Mouse (Mus musculus): ENCODE data around the gene Ankrd34c. TPM values are rescaled to one million over a fixed set of nuclear protein-coding genes. Genes with fewer than 3 reads are reported as not detected.

Gene Ankrd34c
- polyA plus RNA-seq, 1 experiment = not detected

DNA sequence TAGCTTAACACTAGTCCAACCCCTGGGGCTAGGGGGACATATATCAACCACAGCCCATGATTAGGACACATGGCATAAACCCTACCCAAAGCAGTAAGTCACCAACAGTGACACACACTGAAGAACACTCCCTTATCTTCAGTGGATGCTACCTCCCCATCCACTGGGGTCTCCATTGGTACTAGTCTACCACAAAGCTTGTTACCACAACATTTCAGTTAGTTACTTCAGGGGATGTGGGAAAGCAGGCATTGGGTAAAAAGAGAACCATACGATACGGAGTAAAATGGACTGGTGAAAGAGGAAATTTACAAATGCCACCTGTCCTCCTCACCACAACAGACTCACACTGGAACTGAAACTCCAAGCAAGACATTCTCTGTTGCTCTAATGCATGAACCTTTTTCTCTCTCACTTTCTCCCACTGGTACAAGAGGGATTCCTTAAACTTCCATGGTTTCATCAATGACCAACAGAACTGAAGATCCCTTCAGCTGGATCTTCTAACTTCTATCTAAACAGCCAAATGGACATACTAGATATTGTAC is 37.3 kb downstream of the Ankrd34c start:
- no peaks in the 10 kb centered on the region for H3K27me3 ChIP-seq (ENCODE audit: control insufficient read depth, insufficient read depth, low read length)
- H3K4me1 ChIP-seq (ENCODE audit: control insufficient read depth, insufficient read depth, low read length) = no peaks in the 10 kb centered on the region
- no peak overlapping the region for H3K27ac ChIP-seq (ENCODE audit: control insufficient read depth, insufficient read depth, low read depth, low read length)
- H3K4me3 ChIP-seq (ENCODE audit: control insufficient read depth, low read depth, low read length) = no peak overlapping the region
- no peaks in the 10 kb centered on the region for H3K36me3 ChIP-seq (ENCODE audit: control insufficient read depth, insufficient read depth, low read length)
- no peak for TF ChIP-seq CTCF (IDR thresholded peaks at IDR 0.05; ENCODE audit: control insufficient read depth, insufficient read depth, insufficient replicate concordance, low read depth, low read length)
- no peak for TF ChIP-seq POLR2A (IDR thresholded peaks at IDR 0.05; ENCODE audit: control insufficient read depth, low read depth, low read length)

DNA sequence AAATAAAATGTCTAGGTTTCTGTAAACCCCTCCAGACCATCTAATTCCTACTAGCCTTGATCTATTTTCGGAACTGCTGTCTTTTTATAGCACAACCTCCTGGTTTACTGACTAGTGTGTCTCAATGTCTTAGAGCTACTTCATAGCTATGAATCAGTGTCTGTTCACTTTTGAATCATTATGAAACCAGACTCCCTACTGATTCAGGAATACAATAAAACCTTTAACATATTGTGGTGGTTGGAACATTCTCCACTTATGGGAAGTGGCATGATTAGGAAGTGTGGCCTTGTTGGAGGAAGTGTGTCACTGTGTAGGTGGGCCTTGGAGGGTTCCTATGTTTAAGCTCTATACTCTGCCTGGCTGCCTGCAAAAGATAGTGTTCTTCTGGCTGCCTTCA is 43.1 kb downstream of the Ankrd34c start:
- TF ChIP-seq CTCF (IDR thresholded peaks at IDR 0.05; ENCODE audit: control insufficient read depth, insufficient read depth, insufficient replicate concordance, low read depth, low read length) (no peak), POLR2A (IDR thresholded peaks at IDR 0.05; ENCODE audit: control insufficient read depth, low read depth, low read length) (no peak)
- H3K4me3 ChIP-seq (ENCODE audit: control insufficient read depth, low read depth, low read length) = no peak overlapping the region
- H3K27me3 ChIP-seq (ENCODE audit: control insufficient read depth, insufficient read depth, low read length) = no peaks in the 10 kb centered on the region
- H3K36me3 ChIP-seq (ENCODE audit: control insufficient read depth, insufficient read depth, low read length) = no peaks in the 10 kb centered on the region
- no peak overlapping the region for H3K27ac ChIP-seq (ENCODE audit: control insufficient read depth, insufficient read depth, low read depth, low read length)
- H3K4me1 ChIP-seq (ENCODE audit: control insufficient read depth, insufficient read depth, low read length) = no peaks in the 10 kb centered on the region

DNA sequence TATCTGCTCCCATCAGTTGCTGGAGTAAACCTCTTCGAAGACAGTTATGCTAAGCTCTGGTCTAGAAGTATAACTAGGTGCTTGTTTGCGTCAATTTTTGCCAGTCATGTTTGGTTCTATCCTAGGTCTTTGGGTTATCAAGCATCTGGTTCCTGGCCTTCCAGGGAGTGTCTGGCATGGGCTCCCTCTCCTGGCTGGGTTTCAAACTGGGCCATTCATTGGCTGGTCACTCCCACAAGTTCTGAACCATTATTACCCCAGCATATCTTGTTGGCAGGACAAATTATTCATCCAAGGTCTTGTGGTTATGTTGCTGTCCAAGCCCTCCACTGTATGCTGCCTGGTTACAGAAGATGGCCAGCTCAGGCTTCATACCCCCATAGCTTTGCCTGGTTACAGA is 44.6 kb downstream of the Ankrd34c start:
- no peak overlapping the region for H3K27ac ChIP-seq (ENCODE audit: control insufficient read depth, insufficient read depth, low read depth, low read length)
- TF ChIP-seq POLR2A (IDR thresholded peaks at IDR 0.05; ENCODE audit: control insufficient read depth, low read depth, low read length) (no peak), CTCF (IDR thresholded peaks at IDR 0.05; ENCODE audit: control insufficient read depth, insufficient read depth, insufficient replicate concordance, low read depth, low read length) (no peak)
- H3K4me1 ChIP-seq (ENCODE audit: control insufficient read depth, insufficient read depth, low read length) = no peaks in the 10 kb centered on the region
- H3K27me3 ChIP-seq (ENCODE audit: control insufficient read depth, insufficient read depth, low read length) = no peaks in the 10 kb centered on the region
- H3K4me3 ChIP-seq (ENCODE audit: control insufficient read depth, low read depth, low read length) = no peak overlapping the region
- H3K36me3 ChIP-seq (ENCODE audit: control insufficient read depth, insufficient read depth, low read length) = no peaks in the 10 kb centered on the region

DNA sequence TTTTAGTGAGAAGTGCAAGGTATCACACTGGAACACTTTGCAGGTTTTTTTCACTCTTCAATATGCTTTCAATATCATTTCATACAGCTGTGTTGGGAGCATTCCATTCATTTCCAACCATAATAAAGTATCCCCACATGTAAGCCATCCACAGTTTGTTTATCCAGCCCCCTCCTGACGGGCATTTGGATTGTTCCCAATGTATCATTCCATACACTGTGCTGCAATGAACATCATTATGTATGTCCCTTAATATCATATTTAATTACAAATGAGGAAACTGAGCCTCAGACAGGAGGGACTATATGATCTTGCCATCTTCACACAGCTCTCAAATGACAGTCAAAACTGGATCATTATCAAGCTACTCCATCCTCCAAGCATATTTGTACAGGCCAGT is 49.1 kb downstream of the Ankrd34c start:
- H3K4me3 ChIP-seq (ENCODE audit: control insufficient read depth, low read depth, low read length) = no peak overlapping the region
- H3K27ac ChIP-seq (ENCODE audit: control insufficient read depth, insufficient read depth, low read depth, low read length) = no peak overlapping the region
- H3K4me1 ChIP-seq (ENCODE audit: control insufficient read depth, insufficient read depth, low read length) = no peaks in the 10 kb centered on the region
- H3K27me3 ChIP-seq (ENCODE audit: control insufficient read depth, insufficient read depth, low read length) = no peaks in the 10 kb centered on the region
- no peak for TF ChIP-seq CTCF (IDR thresholded peaks at IDR 0.05; ENCODE audit: control insufficient read depth, insufficient read depth, insufficient replicate concordance, low read depth, low read length)
- TF ChIP-seq POLR2A (IDR thresholded peaks at IDR 0.05; ENCODE audit: control insufficient read depth, low read depth, low read length) = no peak
- H3K36me3 ChIP-seq (ENCODE audit: control insufficient read depth, insufficient read depth, low read length) = no peaks in the 10 kb centered on the region

DNA sequence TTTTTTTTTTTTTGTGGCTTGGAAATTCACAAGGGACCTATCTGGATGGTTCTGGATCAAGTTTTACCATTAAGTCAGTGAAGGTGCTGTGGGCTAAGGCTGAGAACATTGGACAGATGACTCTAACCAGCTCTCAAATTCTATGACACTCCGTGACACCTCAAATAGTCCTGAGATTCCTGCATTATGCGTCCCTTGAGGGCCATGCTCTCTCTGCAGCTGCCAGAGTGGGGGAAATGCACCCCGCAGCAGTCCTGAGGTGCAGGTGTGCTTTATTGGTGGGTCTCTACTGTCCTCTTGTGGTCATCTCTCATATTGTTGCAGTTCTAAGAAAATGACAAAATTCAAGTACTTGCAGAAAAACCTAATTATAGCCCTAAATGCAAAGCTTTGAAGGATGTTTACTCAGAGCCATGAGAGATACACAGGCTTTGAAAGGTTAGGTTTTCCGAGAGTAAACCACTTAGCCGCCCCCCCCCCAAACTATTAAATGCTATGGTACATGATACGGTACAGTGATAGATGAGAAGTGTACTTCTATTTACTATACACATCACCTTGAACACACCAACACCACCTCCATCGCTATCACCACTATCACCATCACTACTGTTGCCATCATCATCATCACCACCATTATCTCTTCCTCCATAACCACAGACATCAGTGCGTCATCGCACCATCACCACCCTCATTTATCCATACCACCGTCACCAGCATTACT is 50.6 kb downstream of the Ankrd34c start:
- peak; percentile 37; the same call in 1 of the 2 replicates for TF ChIP-seq CTCF (IDR thresholded peaks at IDR 0.05; ENCODE audit: control insufficient read depth, insufficient read depth, insufficient replicate concordance, low read depth, low read length)
- TF ChIP-seq POLR2A (IDR thresholded peaks at IDR 0.05; ENCODE audit: control insufficient read depth, low read depth, low read length) = no peak
- Histone ChIP-seq H3K27me3 (ENCODE audit: control insufficient read depth, insufficient read depth, low read length) (no peaks in the 10 kb centered on the region), H3K4me1 (ENCODE audit: control insufficient read depth, insufficient read depth, low read length) (no peaks in the 10 kb centered on the region), H3K36me3 (ENCODE audit: control insufficient read depth, insufficient read depth, low read length) (no peaks in the 10 kb centered on the region), H3K27ac (ENCODE audit: control insufficient read depth, insufficient read depth, low read depth, low read length) (no peak overlapping the region), H3K4me3 (ENCODE audit: control insufficient read depth, low read depth, low read length) (no peak overlapping the region)

DNA sequence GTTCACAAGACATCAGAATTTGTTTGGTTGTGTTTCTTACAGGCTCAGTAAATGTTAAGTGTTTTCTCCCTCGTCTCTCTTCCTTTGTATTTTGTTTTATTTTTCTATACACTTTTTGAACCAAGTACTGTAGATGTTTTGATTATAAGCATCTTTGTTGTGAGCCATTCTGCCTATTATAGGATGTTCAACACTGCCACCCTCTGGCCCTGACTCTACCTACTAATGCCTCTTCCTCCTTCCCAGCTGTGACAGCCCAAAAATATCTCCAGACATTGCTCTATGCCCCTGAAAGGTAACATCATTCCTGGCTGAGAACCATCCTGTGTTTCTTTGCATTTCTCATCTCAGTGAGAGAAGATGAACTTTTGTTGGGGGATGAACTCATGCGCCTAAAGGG is 52.0 kb downstream of the Ankrd34c start:
- Histone ChIP-seq H3K27me3 (ENCODE audit: control insufficient read depth, insufficient read depth, low read length) (no peaks in the 10 kb centered on the region), H3K4me1 (ENCODE audit: control insufficient read depth, insufficient read depth, low read length) (no peaks in the 10 kb centered on the region), H3K4me3 (ENCODE audit: control insufficient read depth, low read depth, low read length) (no peak overlapping the region), H3K27ac (ENCODE audit: control insufficient read depth, insufficient read depth, low read depth, low read length) (no peak overlapping the region), H3K36me3 (ENCODE audit: control insufficient read depth, insufficient read depth, low read length) (no peaks in the 10 kb centered on the region)
- no peak for TF ChIP-seq POLR2A (IDR thresholded peaks at IDR 0.05; ENCODE audit: control insufficient read depth, low read depth, low read length)
- TF ChIP-seq CTCF (IDR thresholded peaks at IDR 0.05; ENCODE audit: control insufficient read depth, insufficient read depth, insufficient replicate concordance, low read depth, low read length) = no peak

DNA sequence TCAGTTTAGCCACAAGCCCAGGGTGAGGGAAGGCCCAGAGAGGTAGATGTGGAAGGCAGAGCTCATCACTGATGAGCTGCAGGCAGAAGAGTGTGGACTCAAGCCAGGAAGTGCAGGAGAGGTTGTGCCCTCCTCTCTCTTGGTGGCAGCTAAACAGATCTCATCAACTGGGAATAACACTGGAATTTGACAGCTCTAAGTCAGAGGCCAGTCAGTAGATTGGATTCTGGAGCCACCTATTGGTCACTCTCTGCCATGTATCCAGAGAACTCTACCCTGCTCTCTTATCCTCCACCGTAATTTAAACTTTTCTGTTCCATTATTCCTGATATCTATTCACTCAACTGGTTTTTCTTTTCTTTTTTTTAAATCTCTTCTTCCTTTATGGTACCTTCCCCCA is 59.3 kb downstream of the Ankrd34c start:
- no peaks in the 10 kb centered on the region for H3K36me3 ChIP-seq (ENCODE audit: control insufficient read depth, insufficient read depth, low read length)
- no peaks in the 10 kb centered on the region for H3K4me1 ChIP-seq (ENCODE audit: control insufficient read depth, insufficient read depth, low read length)
- H3K27ac ChIP-seq (ENCODE audit: control insufficient read depth, insufficient read depth, low read depth, low read length) = no peak overlapping the region
- no peak; the same call in 1 of the 2 replicates for TF ChIP-seq CTCF (IDR thresholded peaks at IDR 0.05; ENCODE audit: control insufficient read depth, insufficient read depth, insufficient replicate concordance, low read depth, low read length)
- TF ChIP-seq POLR2A (IDR thresholded peaks at IDR 0.05; ENCODE audit: control insufficient read depth, low read depth, low read length) = no peak
- no peak overlapping the region for H3K4me3 ChIP-seq (ENCODE audit: control insufficient read depth, low read depth, low read length)
- no peaks in the 10 kb centered on the region for H3K27me3 ChIP-seq (ENCODE audit: control insufficient read depth, insufficient read depth, low read length)

Other genes with a start within 250 kb of the Ankrd34c start
- gene Minar1, start 115.3 kb downstream of the Ankrd34c start, polyA plus RNA-seq (2012; rRNA removed) = not detected in 2 replicates
- gene Tmed3, start 33.4 kb downstream of the Ankrd34c start, polyA plus RNA-seq (2012; rRNA removed) = 60.2 and 67.7 TPM in 2 replicates
- 3.8 and 4.7 TPM in 2 replicates for gene Rasgrf1, start 171.4 kb upstream of the Ankrd34c start, polyA plus RNA-seq (2012; rRNA removed)